Mouse (Mus musculus) cerebellum, adult 2 months (tissue): ENCODE measurements around the gene Tmprss3.

Experiments used
- CTCF ChIP-seq: fragments of 200-500 bp; IDR thresholded peaks from 2 replicates; pipeline ENCODE4 v1.5.1; 2011; ENCODE audit warnings: low read depth, mild to moderate bottlenecking, control low read depth, low read length, moderate library complexity, borderline replicate concordance; ENCODE audit not compliant: insufficient read depth
- POLR2A ChIP-seq: fragments of 200-500 bp; IDR thresholded peaks from 2 replicates; pipeline ENCODE4 v1.6.1; 2011; ENCODE audit warnings: low read length, control low read depth, borderline replicate concordance; ENCODE audit not compliant: insufficient read depth

DNA sequence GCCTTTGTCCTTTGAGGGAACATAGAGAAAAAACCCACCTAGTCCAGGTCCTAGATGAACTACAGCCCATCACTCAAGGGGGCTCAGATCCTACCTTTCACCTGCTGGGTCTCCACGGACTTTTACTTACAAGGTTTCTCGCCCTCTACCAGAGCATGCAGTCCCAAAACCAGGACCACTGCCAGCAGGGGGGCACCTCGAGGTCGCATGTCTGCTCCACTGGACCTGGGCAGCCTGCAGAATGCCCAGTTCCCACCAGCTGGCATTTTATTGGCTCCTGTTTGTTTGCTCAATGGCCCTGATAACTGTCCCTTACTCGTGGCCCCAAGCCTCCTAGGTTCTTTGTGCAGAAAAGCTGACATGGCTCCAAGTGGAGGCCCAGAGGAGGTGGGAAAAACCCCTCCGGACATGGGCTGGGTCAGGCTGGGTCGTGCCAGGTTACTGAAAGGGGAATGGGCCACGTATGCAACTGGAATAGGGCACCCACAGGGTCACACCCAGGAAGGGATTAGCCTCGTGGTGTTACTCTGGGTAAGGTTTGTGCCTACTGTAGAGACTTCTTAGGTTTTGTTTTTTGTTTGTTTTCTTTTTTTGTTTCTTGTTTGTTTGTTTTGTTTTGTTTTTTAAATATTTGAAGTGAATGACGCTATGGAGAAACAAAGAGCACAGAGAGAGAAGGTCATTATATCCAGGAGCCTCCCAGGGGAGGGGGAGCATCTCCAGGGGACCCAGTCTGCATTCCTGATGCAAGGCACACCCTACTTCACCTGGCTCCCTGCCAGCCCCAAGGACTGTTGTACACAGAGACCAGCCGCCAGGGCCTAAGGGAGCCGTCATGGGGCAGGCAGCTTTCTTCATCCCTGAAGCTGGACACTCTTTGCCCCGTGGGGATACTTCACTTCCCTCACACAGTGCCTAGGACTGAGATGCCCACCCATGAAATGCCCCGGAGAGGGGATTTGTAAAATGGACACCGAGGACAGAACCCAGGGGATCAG lies 54.4 kb downstream of the Tmprss3 start, which contains the start of gene Tff2:
- no peak for TF ChIP-seq POLR2A
- TF ChIP-seq CTCF, result no peak
